Mouse (Mus musculus) lung, postnatal 10 days (tissue): Measurements from ENCODE around the gene 4930539E08Rik.

Source experiments
- DNase-seq: peaks from one replicate; pipeline ENCODE4 v3.0.0; 2021

4930539E08Rik gene

GRCm38 (mm10) chr17:28915060-28915628 is at the start of gene 4930539E08Rik:
TSS of gene 4930539E08Rik (minus strand) at chr17:28915324.
- no peak for DNase-seq

- DNase-seq = no peak
These were observed 46.5 kb upstream of the 4930539E08Rik start for GRCm38 (mm10) chr17:28961596-28961995.

- no peak for DNase-seq
These were observed 45.5 kb upstream of the 4930539E08Rik start for GRCm38 (mm10) chr17:28960597-28960996.

- DNase-seq = no peak
These were observed 39.3 kb upstream of the 4930539E08Rik start for GRCm38 (mm10) chr17:28954416-28954815.

GRCm38 (mm10) chr17:28953251-28953650 is 38.1 kb upstream of the 4930539E08Rik start:
- DNase-seq = peak; percentile 32

- peak; percentile 95 for DNase-seq
These were observed 37.0 kb upstream of the 4930539E08Rik start, which contains the start of gene Kctd20 for GRCm38 (mm10) chr17:28951831-28952799. TSS of gene Kctd20 (plus strand) at chr17:28951950.

GRCm38 (mm10) chr17:28950751-28951150 is 35.6 kb upstream of the 4930539E08Rik start:
- no peak for DNase-seq

- DNase-seq = no peak
These were observed 33.5 kb upstream of the 4930539E08Rik start for GRCm38 (mm10) chr17:28948661-28949060.

GRCm38 (mm10) chr17:28947011-28947939 is 32.2 kb upstream of the 4930539E08Rik start:
- DNase-seq = no peak

GRCm38 (mm10) chr17:28944481-28944880 is 29.4 kb upstream of the 4930539E08Rik start:
- no peak for DNase-seq

- DNase-seq = no peak
These were observed 28.6 kb upstream of the 4930539E08Rik start, which contains the start of gene Pxt1 for GRCm38 (mm10) chr17:28943740-28944139. TSS of gene Pxt1 (minus strand) at chr17:28943840.

GRCm38 (mm10) chr17:28942101-28942500 is 27.0 kb upstream of the 4930539E08Rik start:
- DNase-seq = peak; percentile 46

GRCm38 (mm10) chr17:28940776-28941555 is 25.8 kb upstream of the 4930539E08Rik start:
- no peak for DNase-seq

GRCm38 (mm10) chr17:28936622-28937345 is 21.7 kb upstream of the 4930539E08Rik start:
- peak; percentile 62 for DNase-seq

GRCm38 (mm10) chr17:28936133-28936532 is 21.0 kb upstream of the 4930539E08Rik start:
- DNase-seq = no peak

GRCm38 (mm10) chr17:28934120-28934916 is 19.2 kb upstream of the 4930539E08Rik start:
- no peak for DNase-seq

- DNase-seq = no peak
These were observed 17.1 kb upstream of the 4930539E08Rik start for GRCm38 (mm10) chr17:28932274-28932673.

- DNase-seq = no peak
These were observed 16.5 kb upstream of the 4930539E08Rik start for GRCm38 (mm10) chr17:28931436-28932211.

GRCm38 (mm10) chr17:28930392-28931074 is 15.4 kb upstream of the 4930539E08Rik start:
- DNase-seq = peak; percentile 97
